Mouse (Mus musculus): ENCODE measurements at regions not wholly inside any gene's neighbourhood (a gene's known extent, or its start where the extent isn't known, plus 50 kb on each side); places are given as distances from the start of the nearest gene placed in this dataset.

GRCm38 (mm10) chr1:42418233-42418632, 277.3 kb upstream of the Pou3f3 start:
- Histone ChIP-seq H3K27me3 (ENCODE audit: control insufficient read depth, insufficient read depth, low read length) (no peaks in the 10 kb centered on the region), H3K4me3 (replicated peaks; ENCODE audit: low read length) (no peak overlapping the region), H3K9ac (ENCODE audit: low read length) (no peak overlapping the region), H3K9me3 (replicated peaks; ENCODE audit: control insufficient read depth, low read length) (no peaks in the 10 kb centered on the region), H3K27ac (ENCODE audit: low read length) (no peak overlapping the region), H3K36me3 (ENCODE audit: control insufficient read depth, insufficient read depth, low read length) (no peaks in the 10 kb centered on the region), H3K4me2 (ENCODE audit: low read depth, low read length) (no peak overlapping the region), H3K4me1 (ENCODE audit: control insufficient read depth, insufficient read depth, low read length) (no peaks in the 10 kb centered on the region)
- 39% methylated on average over 1 of the region's 1 CpGs for WGBS
- ATAC-seq (ENCODE audit: insufficient read depth, low FRiP score): no peak

- H3K4me1 ChIP-seq (ENCODE audit: control insufficient read depth, insufficient read depth, low read length): no peaks in the 10 kb centered on the region
- no peak overlapping the region for H3K27ac ChIP-seq (ENCODE audit: low read length)
- WGBS: 62% methylated on average over 8 of the region's 8 CpGs
- H3K4me3 ChIP-seq (replicated peaks; ENCODE audit: low read length): no peak overlapping the region
- no peak overlapping the region for H3K9ac ChIP-seq (ENCODE audit: low read length)
- H3K4me2 ChIP-seq (ENCODE audit: low read depth, low read length): no peak overlapping the region
- ATAC-seq (ENCODE audit: insufficient read depth, low FRiP score): no peak
- H3K9me3 ChIP-seq (replicated peaks; ENCODE audit: control insufficient read depth, low read length): no peaks in the 10 kb centered on the region
- no peaks in the 10 kb centered on the region for H3K27me3 ChIP-seq (ENCODE audit: control insufficient read depth, insufficient read depth, low read length)
- H3K36me3 ChIP-seq (ENCODE audit: control insufficient read depth, insufficient read depth, low read length): no peaks in the 10 kb centered on the region
These were observed 259.1 kb upstream of the Pou3f3 start for GRCm38 (mm10) chr1:42436366-42436998.

- Histone ChIP-seq H3K4me2 (ENCODE audit: low read depth, low read length) (no peak overlapping the region), H3K9ac (ENCODE audit: low read length) (no peak overlapping the region), H3K27ac (ENCODE audit: low read length) (no peak overlapping the region), H3K27me3 (ENCODE audit: control insufficient read depth, insufficient read depth, low read length) (no peaks in the 10 kb centered on the region), H3K9me3 (replicated peaks; ENCODE audit: control insufficient read depth, low read length) (no peaks in the 10 kb centered on the region), H3K36me3 (ENCODE audit: control insufficient read depth, insufficient read depth, low read length) (no peaks in the 10 kb centered on the region), H3K4me1 (ENCODE audit: control insufficient read depth, insufficient read depth, low read length) (no peaks in the 10 kb centered on the region), H3K4me3 (replicated peaks; ENCODE audit: low read length) (no peak overlapping the region)
- WGBS: 91% methylated on average over 3 of the region's 3 CpGs
- ATAC-seq (ENCODE audit: insufficient read depth, low FRiP score): no peak
These were observed 227.2 kb upstream of the Pou3f3 start for GRCm38 (mm10) chr1:42468365-42468764.

GRCm38 (mm10) chr1:42471846-42472494, 223.6 kb upstream of the Pou3f3 start:
- no peaks in the 10 kb centered on the region for H3K4me1 ChIP-seq (ENCODE audit: control insufficient read depth, insufficient read depth, low read length)
- H3K27me3 ChIP-seq (ENCODE audit: control insufficient read depth, insufficient read depth, low read length): no peaks in the 10 kb centered on the region
- no peaks in the 10 kb centered on the region for H3K36me3 ChIP-seq (ENCODE audit: control insufficient read depth, insufficient read depth, low read length)
- H3K4me2 ChIP-seq (ENCODE audit: low read depth, low read length): no peak overlapping the region
- 70% methylated on average over 10 of the region's 10 CpGs for WGBS
- H3K4me3 ChIP-seq (replicated peaks; ENCODE audit: low read length): no peak overlapping the region
- H3K9ac ChIP-seq (ENCODE audit: low read length): no peak overlapping the region
- no peak overlapping the region for H3K27ac ChIP-seq (ENCODE audit: low read length)
- ATAC-seq (ENCODE audit: insufficient read depth, low FRiP score): no peak
- no peaks in the 10 kb centered on the region for H3K9me3 ChIP-seq (replicated peaks; ENCODE audit: control insufficient read depth, low read length)

GRCm38 (mm10) chr1:42472495-42473230, 222.9 kb upstream of the Pou3f3 start:
- WGBS: 39% methylated on average over 13 of the region's 13 CpGs
- Histone ChIP-seq H3K4me3 (replicated peaks; ENCODE audit: low read length) (no peak overlapping the region), H3K27me3 (ENCODE audit: control insufficient read depth, insufficient read depth, low read length) (no peaks in the 10 kb centered on the region), H3K36me3 (ENCODE audit: control insufficient read depth, insufficient read depth, low read length) (no peaks in the 10 kb centered on the region), H3K9me3 (replicated peaks; ENCODE audit: control insufficient read depth, low read length) (no peaks in the 10 kb centered on the region), H3K27ac (ENCODE audit: low read length) (no peak overlapping the region), H3K9ac (ENCODE audit: low read length) (no peak overlapping the region), H3K4me1 (ENCODE audit: control insufficient read depth, insufficient read depth, low read length) (no peaks in the 10 kb centered on the region), H3K4me2 (ENCODE audit: low read depth, low read length) (no peak overlapping the region)
- ATAC-seq (ENCODE audit: insufficient read depth, low FRiP score): no peak

- H3K27me3 ChIP-seq (ENCODE audit: control insufficient read depth, insufficient read depth, low read length): no peaks in the 10 kb centered on the region
- 60% methylated on average over 8 of the region's 8 CpGs for WGBS
- no peaks in the 10 kb centered on the region for H3K36me3 ChIP-seq (ENCODE audit: control insufficient read depth, insufficient read depth, low read length)
These were observed 221.4 kb upstream of the Pou3f3 start for GRCm38 (mm10) chr1:42474197-42474596.

GRCm38 (mm10) chr1:42474831-42475230, 220.7 kb upstream of the Pou3f3 start:
- 89% methylated on average over 1 of the region's 1 CpGs for WGBS
- Histone ChIP-seq H3K27ac (ENCODE audit: low read length) (no peak overlapping the region), H3K36me3 (ENCODE audit: control insufficient read depth, insufficient read depth, low read length) (no peaks in the 10 kb centered on the region), H3K4me2 (ENCODE audit: low read depth, low read length) (no peak overlapping the region), H3K9me3 (replicated peaks; ENCODE audit: control insufficient read depth, low read length) (no peaks in the 10 kb centered on the region), H3K9ac (ENCODE audit: low read length) (no peak overlapping the region), H3K4me1 (ENCODE audit: control insufficient read depth, insufficient read depth, low read length) (no peaks in the 10 kb centered on the region), H3K4me3 (replicated peaks; ENCODE audit: low read length) (no peak overlapping the region), H3K27me3 (ENCODE audit: control insufficient read depth, insufficient read depth, low read length) (no peaks in the 10 kb centered on the region)
- no peak for ATAC-seq (ENCODE audit: insufficient read depth, low FRiP score)

More at GRCm38 (mm10) chr1:42474197-42474596, 221.4 kb upstream of the Pou3f3 start:
- Histone ChIP-seq H3K4me1 (ENCODE audit: control insufficient read depth, insufficient read depth, low read length) (no peaks in the 10 kb centered on the region), H3K27ac (ENCODE audit: low read length) (no peak overlapping the region), H3K9ac (ENCODE audit: low read length) (no peak overlapping the region), H3K9me3 (replicated peaks; ENCODE audit: control insufficient read depth, low read length) (no peaks in the 10 kb centered on the region), H3K4me2 (ENCODE audit: low read depth, low read length) (no peak overlapping the region), H3K4me3 (replicated peaks; ENCODE audit: low read length) (no peak overlapping the region)
- no peak for ATAC-seq (ENCODE audit: insufficient read depth, low FRiP score)

- H3K27ac ChIP-seq (ENCODE audit: low read length): no peak overlapping the region
- H3K9ac ChIP-seq (ENCODE audit: low read length): no peak overlapping the region
- H3K4me2 ChIP-seq (ENCODE audit: low read depth, low read length): no peak overlapping the region
- no peaks in the 10 kb centered on the region for H3K4me1 ChIP-seq (ENCODE audit: control insufficient read depth, insufficient read depth, low read length)
- no peak for ATAC-seq (ENCODE audit: insufficient read depth, low FRiP score)
- H3K9me3 ChIP-seq (replicated peaks; ENCODE audit: control insufficient read depth, low read length): no peaks in the 10 kb centered on the region
- H3K4me3 ChIP-seq (replicated peaks; ENCODE audit: low read length): no peak overlapping the region
- H3K27me3 ChIP-seq (ENCODE audit: control insufficient read depth, insufficient read depth, low read length): no peaks in the 10 kb centered on the region
- H3K36me3 ChIP-seq (ENCODE audit: control insufficient read depth, insufficient read depth, low read length): no peaks in the 10 kb centered on the region
- 74% methylated on average over 2 of the region's 2 CpGs for WGBS
These were observed 219.9 kb upstream of the Pou3f3 start for GRCm38 (mm10) chr1:42475629-42476028.

GRCm38 (mm10) chr1:42480348-42480920, 215.1 kb upstream of the Pou3f3 start:
- Histone ChIP-seq H3K4me2 (ENCODE audit: low read depth, low read length) (no peak overlapping the region), H3K9ac (ENCODE audit: low read length) (no peak overlapping the region), H3K4me3 (replicated peaks; ENCODE audit: low read length) (no peak overlapping the region), H3K36me3 (ENCODE audit: control insufficient read depth, insufficient read depth, low read length) (no peaks in the 10 kb centered on the region), H3K4me1 (ENCODE audit: control insufficient read depth, insufficient read depth, low read length) (no peaks in the 10 kb centered on the region), H3K27ac (ENCODE audit: low read length) (no peak overlapping the region), H3K27me3 (ENCODE audit: control insufficient read depth, insufficient read depth, low read length) (no peaks in the 10 kb centered on the region), H3K9me3 (replicated peaks; ENCODE audit: control insufficient read depth, low read length) (no peaks in the 10 kb centered on the region)
- WGBS: 54% methylated on average over 8 of the region's 8 CpGs
- ATAC-seq (ENCODE audit: insufficient read depth, low FRiP score): no peak

All from stomach, embryonic 16.5 days (tissue).